Mouse (Mus musculus): Measurements from ENCODE around the gene Rin3. TPM values are rescaled to one million over a fixed set of nuclear protein-coding genes. Genes with fewer than 3 reads are reported as not detected.
"Not testable (repeated sequence)": the region's sequence is repeated elsewhere in the genome, so short reads cannot be mapped to it uniquely, and the experiment has no call there.

Rin3 gene
- polyA plus RNA-seq, 1 experiment = 1.4 TPM

DNA sequence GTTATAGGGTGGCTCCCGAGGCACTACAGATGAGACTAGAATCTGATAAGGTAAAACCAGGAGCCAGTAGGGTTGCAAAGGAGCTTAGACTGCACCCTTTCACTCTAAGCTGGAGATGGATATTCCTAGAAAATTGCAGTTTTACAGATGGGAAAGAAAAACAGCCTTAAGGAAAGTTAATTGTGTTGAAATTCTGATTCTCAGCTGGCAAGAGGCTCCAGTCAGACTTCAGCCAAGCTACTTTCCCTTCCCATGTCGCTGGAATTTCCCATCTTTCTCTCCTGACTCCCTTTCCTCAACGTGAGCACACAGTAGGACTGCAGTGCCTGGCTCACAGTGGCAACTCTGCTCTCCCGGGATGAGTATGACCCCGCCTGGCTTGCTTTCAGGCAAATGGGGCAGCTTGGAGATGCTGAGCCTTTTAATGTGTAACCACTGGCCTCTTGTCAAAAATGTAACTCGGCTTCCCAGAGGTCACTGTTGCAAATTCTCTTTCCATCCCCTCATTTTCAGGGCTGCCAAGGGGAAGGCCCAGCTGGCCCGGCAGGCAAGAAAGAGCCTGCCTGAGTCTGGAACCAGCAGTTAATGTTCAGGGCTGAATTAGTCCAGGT is 6.9 kb upstream of the Rin3 start:
- TF ChIP-seq CTCF (IDR thresholded peaks at IDR 0.05; ENCODE audit: extremely low read depth, insufficient read depth, low read length) (no peak), POLR2A (IDR thresholded peaks at IDR 0.05; ENCODE audit: extremely low read depth, insufficient read depth, low read length) (no peak)
- no peaks in the 10 kb centered on the region for H3K4me1 ChIP-seq (ENCODE audit: control insufficient read depth, insufficient read depth, low read length)
- H3K27ac ChIP-seq (ENCODE audit: insufficient read depth, low read length) = no peak overlapping the region
- no peak overlapping the region for H3K4me3 ChIP-seq (ENCODE audit: insufficient read depth, low read length)

DNA sequence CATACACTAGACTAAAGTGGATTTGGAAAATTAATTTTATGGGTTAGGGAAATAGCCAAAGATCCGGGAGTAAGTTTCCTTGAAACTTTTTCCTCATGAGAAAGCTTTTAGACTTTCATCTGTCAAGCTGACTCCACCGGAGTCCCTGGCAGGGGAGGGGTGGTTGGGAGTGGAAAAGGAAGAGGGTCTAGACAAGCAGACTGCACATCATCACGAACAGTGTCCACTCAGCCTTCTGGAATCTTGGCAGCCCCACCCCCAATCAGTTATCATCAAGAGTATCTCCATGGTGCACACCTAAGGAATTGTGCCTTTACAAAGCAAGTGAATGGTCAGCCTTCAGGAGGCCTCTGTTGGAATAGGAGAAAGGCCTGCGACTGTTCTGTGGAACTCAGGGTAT is 2.6 kb upstream of the Rin3 start:
- not testable (repeated sequence) for H3K4me1 ChIP-seq (ENCODE audit: control insufficient read depth, insufficient read depth, low read length); H3K27ac ChIP-seq (ENCODE audit: insufficient read depth, low read length); H3K4me3 ChIP-seq (ENCODE audit: insufficient read depth, low read length)

DNA sequence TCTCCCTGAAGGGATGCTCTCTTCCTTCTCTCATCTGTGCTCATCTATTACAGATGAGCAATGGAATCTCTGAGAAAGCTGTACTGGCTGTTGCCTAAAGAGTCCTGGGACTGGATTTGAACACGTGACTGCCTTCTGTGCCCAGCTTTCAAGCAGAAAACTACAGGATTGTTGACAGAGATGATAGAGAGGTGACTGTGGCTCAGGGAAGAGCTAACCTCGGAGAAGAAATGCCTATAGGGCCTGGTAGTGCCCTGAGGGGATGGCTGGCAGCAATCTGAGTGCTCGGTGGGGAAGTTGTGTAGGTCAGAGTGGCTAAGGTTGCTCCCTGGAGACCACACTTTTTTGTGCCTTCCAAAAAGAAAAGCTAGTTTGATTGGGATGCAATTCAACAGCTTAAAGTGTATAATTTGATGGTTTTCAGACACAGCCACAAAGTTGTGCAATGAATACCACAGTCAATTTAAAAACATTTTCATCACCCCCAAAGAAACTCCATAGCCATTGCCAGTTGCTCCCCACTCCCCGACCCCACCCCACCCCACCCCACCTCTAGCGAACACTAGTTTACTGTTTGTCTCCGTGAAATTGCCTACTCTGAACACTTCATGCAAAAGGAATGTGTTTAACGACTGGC is 1.9 kb upstream of the Rin3 start:
- TF ChIP-seq POLR2A (IDR thresholded peaks at IDR 0.05; ENCODE audit: extremely low read depth, insufficient read depth, low read length) (no peak), CTCF (IDR thresholded peaks at IDR 0.05; ENCODE audit: extremely low read depth, insufficient read depth, low read length) (no peak)

DNA sequence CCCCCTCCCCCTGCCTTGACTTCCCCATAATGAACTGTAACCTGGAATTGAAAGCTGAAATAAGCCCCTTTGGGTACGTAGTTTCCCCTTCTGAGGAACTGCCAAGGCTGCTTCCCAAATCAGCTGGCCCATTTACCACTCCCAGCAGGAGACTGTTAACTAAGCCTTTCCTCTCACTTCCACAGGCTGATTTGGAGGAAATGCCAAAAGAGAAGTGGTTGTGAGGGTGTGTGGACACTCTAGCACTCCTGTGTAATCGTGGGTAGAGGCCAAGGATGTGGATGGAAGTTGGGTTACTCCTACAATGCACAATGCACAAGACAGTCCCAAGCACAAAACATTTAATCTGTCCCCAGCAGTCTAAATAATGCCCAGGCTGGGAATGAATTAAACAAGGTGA is 722 bp upstream of the Rin3 start:
- no peak overlapping the region for H3K27ac ChIP-seq (ENCODE audit: insufficient read depth, low read length)
- TF ChIP-seq CTCF (IDR thresholded peaks at IDR 0.05; ENCODE audit: extremely low read depth, insufficient read depth, low read length) (no peak), POLR2A (IDR thresholded peaks at IDR 0.05; ENCODE audit: extremely low read depth, insufficient read depth, low read length) (no peak)
- no peak overlapping the region for H3K4me3 ChIP-seq (ENCODE audit: insufficient read depth, low read length)
- H3K4me1 ChIP-seq (ENCODE audit: control insufficient read depth, insufficient read depth, low read length) = no peaks in the 10 kb centered on the region

More for the DNA sequence above, 1.9 kb upstream of the Rin3 start:
- Histone ChIP-seq H3K4me3 (ENCODE audit: insufficient read depth, low read length) (no peak overlapping the region), H3K27ac (ENCODE audit: insufficient read depth, low read length) (no peak overlapping the region), H3K4me1 (ENCODE audit: control insufficient read depth, insufficient read depth, low read length) (no peaks in the 10 kb centered on the region)

DNA sequence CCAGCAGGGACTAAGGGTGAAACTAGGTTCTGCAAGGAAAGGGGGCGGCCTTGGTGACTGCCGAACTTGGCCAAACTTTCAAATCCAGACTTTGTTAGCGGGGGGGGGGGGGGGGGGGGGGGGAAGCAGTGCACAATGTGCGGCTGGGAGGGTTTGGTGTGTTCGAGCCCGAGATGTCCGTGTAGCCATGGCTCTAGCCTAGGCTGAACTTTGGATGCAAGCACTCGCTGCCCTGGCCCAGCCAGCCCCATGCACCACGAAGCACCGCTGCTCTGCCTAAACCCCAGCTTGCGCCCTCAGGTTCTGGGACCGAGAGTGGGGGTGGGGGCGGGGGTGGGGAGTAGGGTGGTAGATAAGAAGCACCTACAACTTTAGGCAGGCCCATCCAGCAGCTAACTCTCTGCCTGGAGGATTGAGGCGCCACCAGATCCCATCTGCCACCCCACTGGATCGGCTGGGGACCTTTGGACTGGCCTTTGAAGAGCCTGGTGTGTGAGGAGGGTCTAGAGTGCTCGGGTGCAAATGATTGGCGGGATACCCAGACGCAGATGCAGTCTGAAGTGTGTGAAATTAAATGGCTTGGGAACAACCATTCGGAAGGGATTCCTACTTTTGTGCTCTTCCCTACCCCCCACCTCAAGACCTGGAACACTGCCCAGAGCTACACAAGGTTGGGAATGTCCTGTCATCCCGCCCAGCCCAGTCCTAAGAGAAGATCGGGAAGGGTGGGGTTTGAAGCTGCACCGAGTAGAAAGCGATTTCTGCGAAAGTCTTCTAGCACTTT is 827 bp downstream of the Rin3 start:
- Histone ChIP-seq H3K27ac (ENCODE audit: insufficient read depth, low read length) (peak overlapping the region; percentile 22; the same call in 1 of the 2 replicates), H3K4me1 (ENCODE audit: control insufficient read depth, insufficient read depth, low read length) (no peaks in the 10 kb centered on the region), H3K4me3 (ENCODE audit: insufficient read depth, low read length) (peak overlapping the region; percentile 54)
- no peak for TF ChIP-seq POLR2A (IDR thresholded peaks at IDR 0.05; ENCODE audit: extremely low read depth, insufficient read depth, low read length)
- no peak for TF ChIP-seq CTCF (IDR thresholded peaks at IDR 0.05; ENCODE audit: extremely low read depth, insufficient read depth, low read length)

DNA sequence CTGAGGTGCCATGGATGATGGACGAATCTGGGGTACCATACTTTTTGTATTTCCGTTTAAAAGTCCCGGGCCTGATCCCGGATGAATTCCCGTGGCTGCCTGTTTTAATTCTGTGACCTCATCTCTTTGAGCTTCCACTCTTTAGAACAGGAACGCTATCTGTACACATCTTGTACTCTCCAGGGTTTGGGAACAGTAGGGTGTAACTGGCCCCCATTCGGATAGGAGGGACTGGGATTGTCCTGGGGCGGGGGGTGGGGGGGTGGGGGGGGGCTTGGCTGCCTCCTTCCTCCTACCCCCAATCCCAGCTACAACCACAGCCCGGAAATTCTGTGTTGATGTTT is 1.4 kb downstream of the Rin3 start:
- TF ChIP-seq CTCF (IDR thresholded peaks at IDR 0.05; ENCODE audit: extremely low read depth, insufficient read depth, low read length) (no peak), POLR2A (IDR thresholded peaks at IDR 0.05; ENCODE audit: extremely low read depth, insufficient read depth, low read length) (no peak)
- 0 out of 2 replicates have a peak overlapping the region, but pooled peaks have one; percentile 54 for H3K4me3 ChIP-seq (ENCODE audit: insufficient read depth, low read length)
- H3K4me1 ChIP-seq (ENCODE audit: control insufficient read depth, insufficient read depth, low read length) = no peaks in the 10 kb centered on the region

DNA sequence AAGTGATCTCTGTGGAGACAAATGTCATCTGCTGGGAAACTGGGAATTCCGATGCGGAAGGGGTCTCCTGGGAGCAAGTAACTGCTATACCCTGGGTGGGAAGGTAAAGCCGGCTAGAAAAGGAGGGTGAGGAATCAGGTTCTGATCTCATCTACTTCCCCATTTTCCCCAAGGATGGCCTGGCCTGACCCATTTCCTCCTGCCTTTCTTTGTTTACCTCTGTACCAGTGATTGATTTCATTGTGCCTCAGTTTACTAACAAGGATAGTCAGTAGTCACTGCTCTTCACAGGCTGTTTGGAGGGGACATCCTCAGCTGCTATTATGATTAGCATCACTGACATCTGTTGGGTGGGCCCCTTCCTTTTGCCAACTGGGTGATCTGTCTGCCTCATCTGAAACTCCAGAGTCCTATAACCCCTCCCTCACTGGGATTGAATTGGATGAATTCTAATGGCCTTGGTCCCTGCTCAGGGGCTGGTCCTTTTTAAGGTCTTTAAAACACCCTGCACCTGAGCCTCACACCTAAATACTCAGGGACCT is 1.8 kb downstream of the Rin3 start:
- no peak for TF ChIP-seq POLR2A (IDR thresholded peaks at IDR 0.05; ENCODE audit: extremely low read depth, insufficient read depth, low read length)
- no peak for TF ChIP-seq CTCF (IDR thresholded peaks at IDR 0.05; ENCODE audit: extremely low read depth, insufficient read depth, low read length)
- Histone ChIP-seq H3K4me3 (ENCODE audit: insufficient read depth, low read length) (no peak overlapping the region), H3K27ac (ENCODE audit: insufficient read depth, low read length) (no peak overlapping the region), H3K4me1 (ENCODE audit: control insufficient read depth, insufficient read depth, low read length) (no peaks in the 10 kb centered on the region)

More for the DNA sequence above, 1.4 kb downstream of the Rin3 start:
- H3K27ac ChIP-seq (ENCODE audit: insufficient read depth, low read length) = no peak overlapping the region

DNA sequence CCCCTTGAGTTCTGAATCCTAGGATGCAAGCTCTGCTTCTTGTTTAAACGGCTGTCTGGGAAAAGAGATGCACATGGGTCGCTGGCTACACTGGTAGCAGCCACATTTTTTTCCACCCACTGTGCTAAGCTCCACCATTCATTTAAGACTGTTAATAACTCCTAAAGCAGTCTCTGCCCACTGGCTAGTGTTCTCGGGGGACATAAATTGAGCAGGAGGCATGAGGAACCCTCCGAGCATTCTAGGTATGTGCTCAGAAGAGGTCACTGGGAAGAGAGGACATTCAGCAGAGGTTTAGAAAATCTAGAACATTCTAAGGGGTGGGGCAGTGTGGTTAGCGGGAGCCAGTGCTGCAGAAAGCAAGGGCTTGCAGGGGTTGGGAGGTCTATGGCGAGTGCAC is 2.5 kb downstream of the Rin3 start:
- H3K27ac ChIP-seq (ENCODE audit: insufficient read depth, low read length) = no peak overlapping the region
- no peak overlapping the region for H3K4me3 ChIP-seq (ENCODE audit: insufficient read depth, low read length)
- no peak for TF ChIP-seq POLR2A (IDR thresholded peaks at IDR 0.05; ENCODE audit: extremely low read depth, insufficient read depth, low read length)
- no peak for TF ChIP-seq CTCF (IDR thresholded peaks at IDR 0.05; ENCODE audit: extremely low read depth, insufficient read depth, low read length)
- no peaks in the 10 kb centered on the region for H3K4me1 ChIP-seq (ENCODE audit: control insufficient read depth, insufficient read depth, low read length)

DNA sequence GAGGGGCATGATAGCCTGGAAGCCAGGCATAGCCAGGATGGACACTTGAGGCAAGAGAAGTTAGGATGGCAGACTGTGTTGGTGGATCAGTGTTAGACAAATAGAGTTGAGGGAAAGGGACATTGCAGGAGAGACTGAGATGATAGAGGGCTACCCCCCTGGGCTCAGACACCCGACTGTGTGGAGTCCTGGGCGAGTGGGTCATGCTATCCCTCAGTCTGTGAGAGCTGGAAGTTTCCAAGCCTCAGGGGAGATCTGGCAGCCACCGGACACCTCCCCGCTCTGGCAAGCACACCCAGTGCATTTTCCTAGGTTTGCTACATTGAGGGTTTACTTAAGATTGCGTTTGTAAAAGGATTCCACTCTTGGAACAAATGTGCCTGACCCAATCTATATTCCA is 2.9 kb downstream of the Rin3 start:
- no peak overlapping the region for H3K27ac ChIP-seq (ENCODE audit: insufficient read depth, low read length)
- no peaks in the 10 kb centered on the region for H3K4me1 ChIP-seq (ENCODE audit: control insufficient read depth, insufficient read depth, low read length)
- TF ChIP-seq CTCF (IDR thresholded peaks at IDR 0.05; ENCODE audit: extremely low read depth, insufficient read depth, low read length) = no peak
- no peak for TF ChIP-seq POLR2A (IDR thresholded peaks at IDR 0.05; ENCODE audit: extremely low read depth, insufficient read depth, low read length)
- H3K4me3 ChIP-seq (ENCODE audit: insufficient read depth, low read length) = no peak overlapping the region

Data from cortical plate, adult 2 months (tissue).